Mouse (Mus musculus): ENCODE measurements around the gene Zdhhc9. TPM values are rescaled to one million over a fixed set of nuclear protein-coding genes. Genes with fewer than 3 reads are reported as not detected.

Gene Zdhhc9
- total and polyA plus RNA-seq, 2 experiments from 2014 or later: 5.7 to 35.4 TPM

DNA sequence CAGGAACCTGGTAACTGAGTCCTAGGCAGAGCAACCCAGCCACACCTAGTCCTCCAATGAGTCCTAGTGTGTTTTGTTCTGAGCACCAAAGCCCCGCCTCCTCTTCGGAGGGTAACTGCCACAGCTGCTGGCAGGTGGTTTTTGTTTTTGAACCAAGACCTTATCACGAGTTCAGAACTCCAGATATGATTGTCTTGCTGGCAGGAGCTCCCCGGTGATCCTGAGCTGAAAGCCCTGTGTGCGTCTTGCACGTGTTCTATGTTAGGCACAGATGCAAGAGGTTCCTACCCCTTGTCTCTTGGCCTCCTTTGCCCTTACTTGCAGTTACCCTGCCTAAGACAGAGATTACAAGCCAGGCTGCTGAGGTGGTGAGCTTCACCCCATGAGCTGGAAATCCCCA is 67.2 kb downstream of the Zdhhc9 start:
- DNase-seq (ENCODE audit: low spot score) (no peak), ATAC-seq (no peak)
- Histone ChIP-seq H3K9me3 (ENCODE audit: low read length) (no peaks in the 10 kb centered on the region), H3K27me3 (ENCODE audit: insufficient read depth, low read length) (no peaks in the 10 kb centered on the region), H3K4me1 (ENCODE audit: insufficient read depth, low read length) (no peaks in the 10 kb centered on the region), H3K4me3 (ENCODE audit: low read length) (no peak overlapping the region), H3K9ac (replicated peaks; ENCODE audit: low read length) (no peak overlapping the region), H3K27ac (no peak overlapping the region), H3K4me2 (ENCODE audit: low read depth, low read length) (no peak overlapping the region), H3K36me3 (ENCODE audit: insufficient read depth, low read length) (no peaks in the 10 kb centered on the region)
- 85% methylated on average over 6 of the region's 6 CpGs for WGBS
- no peak for TF ChIP-seq CTCF (IDR thresholded peaks at IDR 0.05; ENCODE audit: low read depth)

DNA sequence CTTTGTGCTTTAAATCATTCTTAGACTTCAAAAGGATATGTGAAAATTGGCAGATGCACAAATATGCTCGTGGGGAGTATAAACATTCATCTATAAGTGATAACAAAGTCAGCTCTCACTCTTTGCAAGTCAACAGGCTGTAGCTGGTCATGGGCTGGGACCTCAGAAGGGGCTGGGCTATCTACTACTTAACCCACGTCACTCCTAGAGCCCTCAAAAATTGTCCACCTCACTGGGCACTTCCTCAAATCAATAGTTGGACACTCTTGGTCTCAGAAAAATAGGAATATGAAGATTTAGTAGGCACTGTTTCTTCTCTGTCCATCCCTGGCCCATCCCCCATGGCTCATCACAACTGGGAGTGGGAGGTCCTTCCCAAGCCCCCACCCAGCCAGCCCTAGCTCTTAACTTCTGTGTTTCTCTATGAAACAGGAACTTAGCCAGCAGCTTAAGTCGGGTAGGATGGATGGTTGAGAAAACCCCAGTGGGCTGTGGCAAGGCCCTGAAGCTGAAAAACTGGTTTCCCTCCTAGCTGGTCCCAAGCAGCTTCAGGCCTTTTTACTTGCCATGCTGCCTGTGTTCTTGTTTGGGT is 68.3 kb downstream of the Zdhhc9 start:
- 59% methylated on average over 3 of the region's 3 CpGs for WGBS
- TF ChIP-seq CTCF (IDR thresholded peaks at IDR 0.05; ENCODE audit: low read depth): no peak
- H3K4me1 ChIP-seq (ENCODE audit: insufficient read depth, low read length): no peaks in the 10 kb centered on the region

DNA sequence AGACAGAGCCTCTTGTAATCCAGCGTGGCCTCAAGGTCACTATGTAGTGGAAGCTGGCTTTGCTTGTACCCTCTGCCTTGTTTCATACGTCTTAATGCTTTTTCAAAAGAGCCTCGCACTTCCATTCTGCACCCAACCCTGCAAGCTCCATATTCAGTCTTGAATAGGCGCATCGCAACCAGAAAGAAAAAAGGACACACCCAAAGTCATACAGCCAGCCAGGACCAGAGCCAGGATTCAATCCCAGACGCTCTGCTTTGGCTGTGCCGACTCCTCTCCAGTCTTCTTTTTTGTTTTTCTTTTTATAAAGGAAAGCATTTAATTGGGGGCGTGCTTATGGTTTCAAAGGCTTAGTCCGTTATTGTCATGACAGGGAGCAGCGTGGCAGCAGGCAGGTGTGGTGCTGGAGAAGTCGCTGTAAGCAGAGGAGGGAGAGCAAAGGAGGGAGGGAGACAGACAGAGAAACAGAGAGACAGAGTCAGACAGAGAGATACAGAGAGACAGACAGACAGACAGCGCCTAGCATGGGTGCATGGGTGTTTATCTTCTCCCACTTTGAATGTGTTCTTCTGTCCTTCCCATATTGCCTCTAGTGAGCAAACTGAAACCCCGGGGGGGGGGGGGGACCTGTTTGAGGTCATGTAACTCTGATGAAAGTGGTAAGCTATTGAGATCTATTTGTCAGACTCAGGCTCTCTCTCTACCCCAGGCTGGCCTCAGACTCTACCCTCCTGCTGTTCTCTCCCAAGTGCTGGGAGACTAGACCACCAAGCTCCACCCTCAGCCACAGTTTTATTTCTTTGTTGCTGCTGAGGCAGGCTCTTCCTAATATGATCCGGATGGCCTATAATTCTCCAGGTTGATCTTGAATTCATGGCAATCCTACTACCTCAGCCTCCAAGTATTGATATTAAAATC is 69.1 kb downstream of the Zdhhc9 start:
- WGBS: 43% methylated on average over 14 of the region's 14 CpGs
- Histone ChIP-seq H3K9ac (replicated peaks; ENCODE audit: low read length) (no peak overlapping the region), H3K9me3 (ENCODE audit: low read length) (no peaks in the 10 kb centered on the region), H3K27ac (no peak overlapping the region), H3K4me2 (ENCODE audit: low read depth, low read length) (no peak overlapping the region), H3K4me3 (ENCODE audit: low read length) (no peak overlapping the region), H3K36me3 (ENCODE audit: insufficient read depth, low read length) (no peaks in the 10 kb centered on the region), H3K4me1 (ENCODE audit: insufficient read depth, low read length) (no peaks in the 10 kb centered on the region), H3K27me3 (ENCODE audit: insufficient read depth, low read length) (no peaks in the 10 kb centered on the region)
- no peak for ATAC-seq
- DNase-seq (ENCODE audit: low spot score): no peak
- TF ChIP-seq CTCF (IDR thresholded peaks at IDR 0.05; ENCODE audit: low read depth): no peak

More for the DNA sequence above, 68.3 kb downstream of the Zdhhc9 start:
- H3K36me3 ChIP-seq (ENCODE audit: insufficient read depth, low read length): no peaks in the 10 kb centered on the region
- H3K9ac ChIP-seq (replicated peaks; ENCODE audit: low read length): no peak overlapping the region
- H3K4me3 ChIP-seq (ENCODE audit: low read length): no peak overlapping the region
- no peaks in the 10 kb centered on the region for H3K27me3 ChIP-seq (ENCODE audit: insufficient read depth, low read length)
- ATAC-seq: no peak
- H3K9me3 ChIP-seq (ENCODE audit: low read length): no peaks in the 10 kb centered on the region
- no peak overlapping the region for H3K4me2 ChIP-seq (ENCODE audit: low read depth, low read length)
- no peak overlapping the region for H3K27ac ChIP-seq
- DNase-seq (ENCODE audit: low spot score): no peak

DNA sequence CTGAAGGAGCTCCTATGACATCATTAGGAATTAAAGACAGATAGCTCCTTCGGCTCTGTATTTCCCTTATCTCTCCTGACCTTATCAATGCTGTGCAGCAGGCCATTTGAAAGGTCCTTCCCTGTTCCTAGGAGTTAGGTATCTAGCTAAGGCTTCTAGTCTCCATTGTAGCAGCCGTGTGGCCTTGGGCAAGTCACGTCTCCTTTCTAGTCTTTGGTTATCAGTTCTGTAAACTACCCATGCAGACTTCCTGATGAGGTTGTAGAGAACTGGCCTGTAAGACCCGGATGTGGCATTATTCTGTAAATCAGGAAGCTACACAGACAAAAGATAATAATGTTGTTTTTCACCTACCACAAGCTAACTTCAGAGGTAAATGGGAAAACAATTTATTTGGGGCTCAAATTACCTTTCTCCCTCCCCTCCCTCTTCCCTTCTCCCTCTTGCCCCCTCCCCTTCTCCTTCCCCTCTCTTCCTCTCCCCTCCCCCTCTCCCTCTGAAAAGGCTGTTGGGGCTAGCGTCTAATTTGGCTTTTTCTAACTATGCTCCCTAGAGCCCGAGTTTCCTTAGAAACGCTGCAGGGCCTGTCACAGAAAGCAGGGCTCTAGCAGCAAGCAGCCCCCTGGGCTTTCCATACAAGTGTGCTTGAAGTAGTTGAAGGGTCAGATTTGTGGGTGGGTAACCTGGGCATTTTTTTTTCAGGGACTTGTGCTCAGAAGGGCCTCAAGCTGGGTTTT is 70.0 kb downstream of the Zdhhc9 start:
- no peaks in the 10 kb centered on the region for H3K27me3 ChIP-seq (ENCODE audit: insufficient read depth, low read length)
- H3K4me2 ChIP-seq (ENCODE audit: low read depth, low read length): no peak overlapping the region
- no peaks in the 10 kb centered on the region for H3K36me3 ChIP-seq (ENCODE audit: insufficient read depth, low read length)
- DNase-seq (ENCODE audit: low spot score): peak; percentile 18
- H3K4me3 ChIP-seq (ENCODE audit: low read length): no peak overlapping the region
- no peaks in the 10 kb centered on the region for H3K4me1 ChIP-seq (ENCODE audit: insufficient read depth, low read length)
- no peak overlapping the region for H3K27ac ChIP-seq
- WGBS: 51% methylated on average over 7 of the region's 7 CpGs
- H3K9ac ChIP-seq (replicated peaks; ENCODE audit: low read length): no peak overlapping the region
- no peak for TF ChIP-seq CTCF (IDR thresholded peaks at IDR 0.05; ENCODE audit: low read depth)
- no peak for ATAC-seq
- no peaks in the 10 kb centered on the region for H3K9me3 ChIP-seq (ENCODE audit: low read length)

DNA sequence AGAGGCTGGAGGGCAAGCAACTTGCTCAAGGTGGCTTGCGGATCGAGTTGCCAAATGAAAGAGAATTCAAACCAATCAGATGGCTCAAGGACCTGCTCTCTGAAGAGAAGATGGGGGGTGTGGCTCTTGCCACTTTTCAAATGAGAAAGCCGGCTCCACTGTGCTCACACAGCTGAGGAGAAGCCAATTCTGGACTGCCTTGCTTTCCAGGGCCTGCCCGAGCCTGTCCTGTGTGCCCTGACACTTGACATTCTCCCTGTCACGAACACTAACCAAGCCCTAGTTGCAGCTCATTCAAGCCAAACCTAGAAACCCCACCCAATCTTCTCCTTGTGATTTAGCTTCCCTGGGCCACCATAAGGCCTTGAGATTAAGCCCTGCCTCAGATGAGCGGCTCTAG is 70.7 kb downstream of the Zdhhc9 start:
- 73% methylated on average over 6 of the region's 6 CpGs for WGBS
- Histone ChIP-seq H3K36me3 (ENCODE audit: insufficient read depth, low read length) (no peaks in the 10 kb centered on the region), H3K4me2 (ENCODE audit: low read depth, low read length) (no peak overlapping the region), H3K4me1 (ENCODE audit: insufficient read depth, low read length) (no peaks in the 10 kb centered on the region), H3K9ac (replicated peaks; ENCODE audit: low read length) (no peak overlapping the region), H3K4me3 (ENCODE audit: low read length) (no peak overlapping the region), H3K9me3 (ENCODE audit: low read length) (no peaks in the 10 kb centered on the region), H3K27ac (no peak overlapping the region), H3K27me3 (ENCODE audit: insufficient read depth, low read length) (no peaks in the 10 kb centered on the region)
- no peak for TF ChIP-seq CTCF (IDR thresholded peaks at IDR 0.05; ENCODE audit: low read depth)
- ATAC-seq (no peak), DNase-seq (ENCODE audit: low spot score) (no peak)

DNA sequence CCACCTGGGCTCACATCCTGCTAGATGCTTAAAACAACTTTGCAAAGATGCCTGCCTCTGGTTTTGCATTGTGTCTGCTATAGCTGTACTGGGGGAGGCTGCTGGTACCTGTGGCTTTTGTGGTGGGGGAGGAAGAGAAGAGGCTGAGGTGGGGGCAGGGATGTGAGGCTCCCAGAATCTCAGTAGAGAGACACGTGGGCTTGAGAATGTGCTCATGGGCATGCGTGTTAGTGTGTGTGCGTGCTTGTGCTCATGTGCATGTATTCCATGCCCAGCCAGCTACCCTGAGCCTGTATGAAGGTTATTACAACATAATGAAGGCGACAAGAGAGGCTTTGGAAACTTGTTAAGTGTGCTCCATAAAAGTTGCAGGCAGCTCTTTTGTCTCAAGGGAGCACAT is 71.7 kb downstream of the Zdhhc9 start:
- DNase-seq (ENCODE audit: low spot score) (no peak), ATAC-seq (no peak)
- no peak overlapping the region for H3K27ac ChIP-seq
- 85% methylated on average over 4 of the region's 4 CpGs for WGBS
- no peak overlapping the region for H3K4me3 ChIP-seq (ENCODE audit: low read length)
- no peaks in the 10 kb centered on the region for H3K36me3 ChIP-seq (ENCODE audit: insufficient read depth, low read length)
- no peak overlapping the region for H3K4me2 ChIP-seq (ENCODE audit: low read depth, low read length)
- no peaks in the 10 kb centered on the region for H3K27me3 ChIP-seq (ENCODE audit: insufficient read depth, low read length)
- H3K4me1 ChIP-seq (ENCODE audit: insufficient read depth, low read length): no peaks in the 10 kb centered on the region
- no peak overlapping the region for H3K9ac ChIP-seq (replicated peaks; ENCODE audit: low read length)
- no peaks in the 10 kb centered on the region for H3K9me3 ChIP-seq (ENCODE audit: low read length)
- no peak for TF ChIP-seq CTCF (IDR thresholded peaks at IDR 0.05; ENCODE audit: low read depth)
